Mouse (Mus musculus) lung, adult 2 months (tissue): ENCODE data around the gene Git2.

Experiments
- CTCF ChIP-seq: fragments of 200-500 bp; IDR thresholded peaks from 2 replicates; pipeline ENCODE4 v1.5.1; 2011; ENCODE audit warnings: mild to moderate bottlenecking, low read length, control low read depth; ENCODE audit not compliant: insufficient read depth
- POLR2A ChIP-seq: fragments of 200-500 bp; IDR thresholded peaks from 2 replicates; pipeline ENCODE4 v1.6.1; 2011; ENCODE audit warnings: low read depth, mild to moderate bottlenecking, control low read depth, low read length, borderline replicate concordance; ENCODE audit errors: extremely low read depth

DNA sequence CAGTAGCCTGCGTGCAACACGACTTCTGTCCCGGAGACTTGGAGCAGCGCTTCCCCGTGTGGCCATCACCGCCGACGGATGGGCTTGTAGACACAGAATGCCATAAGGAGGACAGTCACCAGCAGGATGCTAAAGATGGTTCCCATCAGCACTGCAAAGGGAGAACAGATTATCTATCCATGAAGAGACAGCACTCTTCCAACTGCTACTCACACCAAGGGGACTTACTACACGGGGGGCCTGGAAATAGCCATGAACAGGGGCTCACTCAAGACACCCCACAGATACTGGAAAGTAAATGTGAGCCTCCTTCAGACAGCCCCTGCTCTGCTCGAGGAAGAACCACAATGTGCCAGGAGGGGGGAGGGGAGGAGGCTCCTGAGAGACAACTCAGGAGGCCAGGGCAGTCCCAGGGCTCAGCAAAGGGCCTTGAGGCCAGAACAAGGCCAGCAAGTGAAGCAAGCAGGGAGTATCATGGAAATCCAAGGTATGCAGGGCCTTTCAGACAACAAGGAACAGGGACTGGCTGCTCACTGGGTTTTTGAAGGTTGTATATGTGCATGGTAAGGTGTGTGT, 34.0 kb upstream of the Git2 start:
- TF ChIP-seq POLR2A = no peak
- no peak for TF ChIP-seq CTCF
